In the genomic region with DNA sequence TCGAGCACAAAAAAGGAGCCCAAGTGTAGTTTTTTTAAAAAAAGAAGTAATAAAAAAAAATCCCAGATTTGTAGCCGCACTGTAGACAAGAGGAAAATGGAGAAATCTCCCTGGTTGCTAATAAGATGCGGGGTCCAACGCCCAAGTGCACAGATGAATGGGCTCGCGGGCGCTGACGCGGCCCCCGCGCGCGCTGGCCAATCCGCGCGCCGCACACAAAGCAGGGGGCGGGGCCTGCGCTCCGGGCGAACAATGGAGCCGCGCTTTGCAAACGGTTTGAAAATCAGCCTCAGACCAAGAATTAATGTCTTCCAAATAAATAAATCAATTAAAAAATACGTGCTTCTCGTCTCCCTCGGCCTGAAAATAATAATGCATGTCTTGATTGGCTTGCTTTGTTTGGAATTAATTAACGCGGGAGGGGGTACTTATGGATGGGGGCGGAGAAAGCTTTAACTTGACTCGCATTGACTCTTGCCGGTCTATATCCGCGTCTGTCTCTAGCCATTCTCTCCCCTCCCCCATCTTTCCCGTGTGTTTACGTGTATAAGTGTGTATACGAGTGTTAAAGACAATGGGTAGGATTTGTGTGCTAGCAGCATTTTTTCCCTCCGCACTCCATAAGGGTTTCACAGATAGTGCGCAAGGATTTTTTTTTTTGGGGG, we compare ENCODE assay signal across 8 mouse cellular contexts. TPM values are rescaled to one million over a fixed set of nuclear protein-coding genes. Genes with fewer than 3 reads are reported as not detected.
DNase-seq lines count a peak whose midpoint lies in the region; ATAC-seq and TF ChIP-seq lines count a peak whose summit lies in the region.

A gene (minus strand): TSS at position 143 of the 665 bp plus-strand sequence.

- peak within 1 kb of the TSS; percentile 99 for H3K4me3 ChIP-seq in hindbrain, embryonic 12.5 days
- H3K4me3 ChIP-seq in lung, postnatal 0 days (ENCODE audit: low read depth, low read length), result peak within 1 kb of the TSS; percentile 76

- H3K4me1 ChIP-seq in hindbrain, embryonic 12.5 days, result peaks cover 4% of the 10 kb centered on the region
- H3K4me1 ChIP-seq in lung, postnatal 0 days (ENCODE audit: insufficient read depth, low read depth, low read length), result no peaks in the 10 kb centered on the region; the same call in 1 of the 2 replicates

- peak; percentile 70 for ATAC-seq in hindbrain, embryonic 12.5 days (ENCODE audit: low FRiP score)
- peak; percentile 49 for ATAC-seq in lung, postnatal 0 days

- no peak; the same call in 1 of the 2 replicates for TF ChIP-seq EP300 in lung, postnatal 0 days (IDR thresholded peaks at IDR 0.05)

- H3K4me2 ChIP-seq in hindbrain, embryonic 12.5 days (replicated peaks), result peak within 1 kb of the TSS; percentile 67
- peak within 1 kb of the TSS; percentile 83 for H3K4me2 ChIP-seq in lung, postnatal 0 days (replicated peaks; ENCODE audit: low read depth, low read length)

- H3K9me3 ChIP-seq in hindbrain, embryonic 12.5 days (replicated peaks), result no peaks in the 10 kb centered on the region
- H3K9me3 ChIP-seq in lung, postnatal 0 days (ENCODE audit: low read length), result no peaks in the 10 kb centered on the region

- no peaks in the 10 kb centered on the region for H3K27me3 ChIP-seq in hindbrain, embryonic 12.5 days
- no peaks in the 10 kb centered on the region for H3K27me3 ChIP-seq in lung, postnatal 0 days (replicated peaks; ENCODE audit: insufficient read depth, low read length)

- WGBS in hindbrain, embryonic 12.5 days, result 0% methylated on average over 39 of the region's 39 CpGs
- WGBS in lung, postnatal 0 days, result under 1% methylated on average over 39 of the region's 39 CpGs

- peak within 1 kb of the TSS; percentile 100 for H3K27ac ChIP-seq in hindbrain, embryonic 12.5 days
- peak within 1 kb of the TSS; percentile 98 for H3K27ac ChIP-seq in lung, postnatal 0 days (ENCODE audit: low read length)

- peak within 1 kb of the TSS; percentile 100 for H3K9ac ChIP-seq in hindbrain, embryonic 12.5 days
- H3K9ac ChIP-seq in lung, postnatal 0 days (replicated peaks; ENCODE audit: low read depth), result peak within 1 kb of the TSS; percentile 96

- peak; percentile 94 for DNase-seq in Muller cell, postnatal 12 days (ENCODE audit: inconsistent ontology term)
- DNase-seq in cerebellum, adult 9-11 months, result peak; percentile 80
- peak; percentile 85 to 88 for DNase-seq in frontal cortex, postnatal 14 days (ENCODE audit: low spot score in 2 of 2)
- peak; percentile 84 to 90 for DNase-seq in layer of hippocampus, postnatal 10 days (ENCODE audit: low spot score in 2 of 2)
- peak; percentile 93 for DNase-seq in lung, postnatal 0 days (ENCODE audit: low spot score)
- DNase-seq in ovary, postnatal 14 days (ENCODE audit: low spot score), result peak; percentile 84
- peak; percentile 85 to 91 for DNase-seq in thymus, postnatal 10 days (ENCODE audit: low spot score in 2 of 2)

- no peak for TF ChIP-seq CTCF in lung, postnatal 0 days (IDR thresholded peaks at IDR 0.05)

- H3K36me3 ChIP-seq in hindbrain, embryonic 12.5 days, result peaks cover 16% of the 10 kb centered on the region
- no peaks in the 10 kb centered on the region for H3K36me3 ChIP-seq in lung, postnatal 0 days (ENCODE audit: insufficient read depth, low read length)

RNA-seq across cellular contexts. Expression of the gene that starts here (rescaled TPM):
- 338 and 368 TPM in 2 replicates for polyA plus RNA-seq in hindbrain, embryonic 12.5 days (2016; fragmentation: Nextera tagmentation; extraction: Ambion mirVana)
- 100 to 1,000 TPM; 286 to 292 TPM for total RNA-seq in layer of hippocampus, postnatal 10 days (2021)
- polyA plus RNA-seq in lung, postnatal 0 days (2015; fragmentation: Nextera tagmentation; extraction: Ambion mirVana), result 106 and 110 TPM in 2 replicates

Comparison
In these comparisons a context has a peak if more than half of its experiments do, and no peak if none do; other contexts are left out.
1. Peak in every context shown above with its lines: DNase-seq, ATAC-seq, H3K4me3 ChIP-seq and H3K27ac ChIP-seq.